Mouse (Mus musculus): ENCODE data around the gene Rapgef2. TPM values are rescaled to one million over a fixed set of nuclear protein-coding genes. Genes with fewer than 3 reads are reported as not detected.

Rapgef2 gene
- total RNA-seq (2021): 10 to 100 TPM; 13.5 to 20.6 TPM
- long read RNA-seq, experiment 1, partial matches to known transcripts: 0 of 3 reads
- long read RNA-seq, experiment 1, other reads (novel, unspliced or antisense): 3 of 3 reads
- long read RNA-seq, experiment 2, full-length matches to known transcripts: 1 of 6 reads
- long read RNA-seq, experiment 2, partial matches to known transcripts: 3 of 6 reads
- long read RNA-seq, experiment 2, other reads (novel, unspliced or antisense): 2 of 6 reads

DNA sequence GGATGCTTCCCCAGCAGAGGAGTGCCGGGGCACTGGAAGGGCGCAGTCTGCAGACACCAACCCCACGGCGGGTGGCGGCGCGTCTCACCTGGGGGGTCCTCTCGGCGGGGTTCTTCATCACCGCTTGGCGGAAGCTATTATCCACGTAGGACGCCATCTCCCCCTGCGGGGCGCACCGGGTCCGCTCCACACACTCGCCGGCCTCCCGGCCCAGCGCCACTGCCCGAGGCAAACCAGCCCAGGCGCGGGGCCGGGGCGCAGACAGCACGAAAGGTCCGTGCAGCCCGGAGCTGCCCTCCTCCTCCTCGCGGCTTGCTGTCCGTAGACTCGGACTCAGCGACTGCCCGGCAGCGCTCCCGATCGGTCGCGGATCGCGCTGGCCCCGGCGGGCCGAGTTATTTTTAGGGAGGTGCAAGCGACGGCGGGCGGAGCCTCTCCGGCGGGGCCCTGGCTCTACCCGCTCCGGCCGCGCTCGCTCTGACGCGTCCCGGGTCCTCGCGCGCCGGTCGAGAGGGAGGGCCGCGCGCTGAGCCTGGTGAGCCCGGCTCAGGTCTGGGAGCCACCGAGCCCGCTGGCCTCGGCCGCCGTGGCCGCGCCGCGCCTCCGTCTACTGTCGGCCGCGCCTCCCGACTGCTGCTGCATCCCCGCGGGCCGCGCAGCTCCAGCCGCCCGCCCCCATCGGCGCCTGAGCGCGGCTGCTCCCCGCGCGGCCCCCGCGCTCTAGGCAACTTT, at the start of gene Rapgef2:
TSS of gene Rapgef2 (minus strand) at position 142 of the 732 bp plus-strand sequence.
- peak; percentile 86 for DNase-seq

DNA sequence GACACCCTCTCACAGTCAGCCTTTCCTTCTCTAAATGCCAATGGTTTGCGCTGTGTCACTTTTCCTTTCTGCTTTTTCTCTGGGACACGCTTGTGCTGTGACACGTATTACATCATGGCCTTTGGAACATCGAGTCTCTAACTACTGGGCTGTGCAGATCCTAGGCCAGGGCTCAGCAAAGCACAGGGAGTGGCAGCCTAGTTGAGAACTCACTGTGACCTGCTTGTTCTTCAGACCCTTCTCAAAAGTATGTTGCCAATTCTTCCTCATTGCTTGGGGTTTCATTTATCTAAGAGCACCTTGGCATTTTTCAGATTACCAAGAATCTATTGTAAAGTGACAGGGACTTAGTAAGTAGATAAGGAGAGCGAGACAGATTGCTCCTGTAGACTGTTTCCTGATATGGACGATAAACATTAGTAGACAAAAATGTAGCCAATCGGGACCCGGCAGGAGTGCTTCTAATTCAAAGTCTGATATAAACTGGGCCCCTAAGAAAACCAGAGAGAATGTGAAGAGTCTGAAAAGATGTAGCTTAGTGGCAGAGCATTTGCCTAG, 47.4 kb upstream of the Rapgef2 start:
- no peak for DNase-seq

GRCm38 (mm10) chr3:79333051-79333450, 46.7 kb upstream of the Rapgef2 start:
- no peak for DNase-seq

DNA sequence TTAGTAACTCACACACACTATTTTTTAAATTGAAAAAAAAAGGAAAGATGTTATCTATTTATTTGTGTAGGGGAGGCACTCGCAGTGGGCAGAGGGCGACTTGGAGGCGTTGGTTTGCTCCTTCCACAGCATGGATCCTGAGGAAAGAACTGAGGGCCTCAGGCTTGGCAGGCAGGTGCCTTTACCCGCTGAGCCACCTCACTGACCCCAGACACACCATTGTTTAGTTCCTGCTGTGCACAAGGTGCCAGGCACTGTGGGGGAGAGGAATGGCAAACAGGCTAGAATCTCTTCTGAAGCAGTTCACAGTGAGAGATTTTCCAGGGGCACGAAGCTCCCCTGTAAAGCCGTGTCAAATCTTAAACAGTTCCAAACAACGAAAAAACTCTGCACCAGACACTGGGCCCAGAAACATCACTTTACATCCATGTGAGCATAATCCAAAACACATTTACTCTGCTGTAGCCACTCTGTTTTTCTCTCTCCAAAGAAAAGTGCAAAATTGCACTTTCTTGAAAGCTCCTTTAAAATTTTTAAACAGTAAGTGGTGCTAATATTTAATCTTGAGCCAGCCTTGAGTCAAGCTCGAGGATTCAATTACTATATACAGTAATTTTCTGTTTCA, 43.5 kb upstream of the Rapgef2 start:
- no peak for DNase-seq

- DNase-seq: no peak
Measured at GRCm38 (mm10) chr3:79324697-79325526, 38.6 kb upstream of the Rapgef2 start.

DNA sequence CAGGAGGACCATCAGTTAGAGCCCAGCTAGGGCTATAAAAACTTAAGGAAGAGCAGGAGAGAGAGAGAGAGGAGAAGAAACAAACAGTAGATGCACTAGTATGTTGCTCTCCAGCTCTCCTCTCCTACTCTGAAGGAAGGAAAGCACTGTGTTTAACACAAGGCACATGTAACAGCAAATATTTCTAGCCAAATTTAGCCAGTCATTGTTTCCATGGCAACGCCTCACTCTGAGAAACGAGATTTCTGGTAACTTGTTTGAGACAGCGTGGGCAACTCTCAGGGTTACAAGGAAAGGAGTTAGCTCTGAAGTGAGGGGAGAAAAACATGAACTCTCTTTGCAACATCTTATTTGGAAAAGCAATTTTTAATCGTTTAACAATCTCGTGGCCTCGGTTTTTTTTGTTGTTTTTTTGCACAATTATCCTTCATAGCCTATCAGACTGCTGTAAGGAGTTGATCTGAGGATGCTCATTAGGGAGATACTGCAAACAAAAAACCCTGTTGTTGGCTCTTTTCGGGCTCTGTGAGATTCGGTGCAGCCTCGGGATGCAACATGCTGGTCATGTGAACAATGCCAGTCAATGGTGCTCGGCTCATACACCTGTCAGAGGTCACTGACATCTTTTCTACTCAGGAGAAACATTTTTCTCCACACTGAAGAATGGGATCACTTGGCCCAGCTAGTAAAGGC, 27.8 kb upstream of the Rapgef2 start:
- DNase-seq: no peak

- DNase-seq: no peak
Measured at GRCm38 (mm10) chr3:79311895-79312294, 25.6 kb upstream of the Rapgef2 start.

- DNase-seq: no peak
Measured at GRCm38 (mm10) chr3:79310184-79310583, 23.9 kb upstream of the Rapgef2 start.

GRCm38 (mm10) chr3:79308605-79309004, 22.3 kb upstream of the Rapgef2 start:
- no peak for DNase-seq

DNA sequence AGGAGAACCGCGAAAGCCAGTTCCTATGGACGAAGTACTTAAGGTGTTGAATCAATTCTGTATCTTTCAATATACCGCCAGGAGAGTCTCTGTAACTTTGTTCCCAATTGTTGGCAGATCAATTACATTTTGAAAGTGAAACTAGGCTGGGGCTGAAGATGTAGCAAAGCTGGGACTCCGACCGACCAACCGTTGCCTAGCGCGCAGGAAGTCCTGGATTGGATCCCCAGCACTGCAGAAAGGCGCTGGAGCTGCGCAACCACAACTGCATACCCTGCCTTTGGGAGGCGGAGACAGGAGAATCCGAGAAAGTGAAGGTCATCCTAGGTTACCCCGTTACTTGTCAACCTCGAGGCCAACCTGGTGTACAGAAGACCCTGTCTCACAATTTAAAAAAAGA, 13.1 kb upstream of the Rapgef2 start:
- no peak for DNase-seq

DNA sequence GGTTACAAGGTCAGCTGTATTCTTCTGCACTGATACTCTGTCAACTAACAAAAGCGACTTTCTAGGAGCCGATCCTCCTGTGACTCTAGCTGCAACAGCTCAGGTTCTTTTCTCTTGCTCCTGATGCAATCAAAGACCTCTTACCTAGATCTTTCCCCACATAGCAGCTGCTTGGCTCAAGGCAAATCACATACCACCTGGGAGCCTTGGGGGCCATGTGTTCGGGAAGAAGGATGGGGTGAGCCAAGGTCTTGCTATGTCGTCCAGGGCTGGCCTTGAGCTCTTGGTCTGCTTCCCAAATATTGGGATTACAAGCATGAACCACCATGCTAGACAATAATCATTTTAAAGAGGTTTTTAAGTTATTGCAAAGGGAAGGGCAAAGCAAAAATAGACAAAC, 11.0 kb upstream of the Rapgef2 start:
- no peak for DNase-seq

DNA sequence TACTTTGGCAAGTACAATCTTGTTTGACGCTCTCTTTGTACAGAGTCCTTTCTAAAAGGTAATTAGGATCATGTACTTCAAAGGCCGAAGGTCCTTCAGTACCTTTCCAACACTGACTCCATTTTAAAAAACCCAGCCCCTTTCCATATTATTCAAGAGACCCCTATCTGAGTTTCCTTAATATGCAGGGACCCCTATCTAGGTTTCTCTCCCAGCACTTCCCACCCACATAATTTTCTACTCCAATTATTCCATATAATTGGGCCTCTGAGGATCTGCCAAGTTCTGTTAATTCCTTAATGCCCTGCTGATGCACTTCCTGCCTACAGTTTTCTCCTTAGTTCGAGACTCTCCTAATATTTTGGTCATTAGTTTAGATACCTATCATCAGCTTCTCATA, 10.3 kb upstream of the Rapgef2 start:
- no peak for DNase-seq

DNA sequence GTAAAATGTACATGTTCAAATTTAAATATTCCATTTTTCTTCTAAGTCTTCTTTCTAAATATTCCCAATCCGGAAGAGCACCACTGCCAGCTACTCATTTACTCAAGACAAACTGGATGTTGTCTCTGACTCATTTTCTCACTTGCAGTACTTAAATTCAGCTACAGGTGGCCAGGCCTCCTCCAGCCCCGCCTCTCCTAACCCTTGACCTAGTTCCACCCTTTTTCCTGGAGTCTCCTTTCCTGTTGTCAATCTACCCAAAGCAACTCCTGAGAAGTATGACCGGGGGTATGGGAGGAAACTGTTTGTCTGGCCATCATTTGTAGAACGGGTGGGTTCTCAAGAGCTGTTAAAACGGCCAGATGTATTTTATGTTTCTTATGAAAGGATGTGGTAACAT, 9.7 kb upstream of the Rapgef2 start:
- DNase-seq: no peak

DNA sequence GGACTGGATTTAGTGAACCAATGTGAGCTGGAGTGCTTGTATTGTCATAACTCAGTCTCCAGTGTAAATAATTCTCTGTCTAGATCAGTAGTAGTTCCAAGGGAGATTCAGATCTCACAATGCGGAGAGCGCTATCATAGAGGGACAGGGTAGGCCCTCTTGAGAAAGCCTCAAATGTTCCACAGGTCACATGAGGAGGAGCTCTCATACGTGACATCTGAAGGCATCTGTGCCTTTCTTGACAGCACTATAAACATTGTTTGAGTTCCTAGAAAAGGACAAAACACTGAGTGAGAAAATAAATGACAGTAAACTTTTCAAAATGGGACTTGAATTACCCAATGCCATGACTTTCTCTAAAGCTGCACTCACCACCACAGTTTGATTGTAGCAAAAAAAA, 8.4 kb upstream of the Rapgef2 start:
- DNase-seq: no peak

- DNase-seq: no peak
Measured at GRCm38 (mm10) chr3:79293023-79293422, 6.7 kb upstream of the Rapgef2 start.

DNA sequence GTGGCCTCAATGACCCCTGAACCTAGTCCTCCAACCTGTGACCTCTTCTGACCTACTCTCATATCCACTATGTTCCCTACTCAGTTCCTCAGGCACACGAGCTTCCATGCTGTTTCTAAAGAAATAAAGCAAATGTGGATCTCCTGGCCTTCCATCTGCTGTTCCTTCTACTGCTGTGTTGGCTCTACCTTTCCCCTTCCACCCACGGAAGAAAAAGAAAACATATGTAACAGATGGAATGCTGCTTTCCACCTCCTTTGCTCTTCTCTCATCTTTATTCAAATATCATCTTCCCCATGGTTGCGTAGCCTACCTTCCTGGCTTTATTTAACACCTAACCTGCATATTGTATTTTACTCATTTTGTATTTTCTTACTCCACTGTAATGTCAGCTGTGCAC, 2.7 kb upstream of the Rapgef2 start:
- no peak for DNase-seq

DNA sequence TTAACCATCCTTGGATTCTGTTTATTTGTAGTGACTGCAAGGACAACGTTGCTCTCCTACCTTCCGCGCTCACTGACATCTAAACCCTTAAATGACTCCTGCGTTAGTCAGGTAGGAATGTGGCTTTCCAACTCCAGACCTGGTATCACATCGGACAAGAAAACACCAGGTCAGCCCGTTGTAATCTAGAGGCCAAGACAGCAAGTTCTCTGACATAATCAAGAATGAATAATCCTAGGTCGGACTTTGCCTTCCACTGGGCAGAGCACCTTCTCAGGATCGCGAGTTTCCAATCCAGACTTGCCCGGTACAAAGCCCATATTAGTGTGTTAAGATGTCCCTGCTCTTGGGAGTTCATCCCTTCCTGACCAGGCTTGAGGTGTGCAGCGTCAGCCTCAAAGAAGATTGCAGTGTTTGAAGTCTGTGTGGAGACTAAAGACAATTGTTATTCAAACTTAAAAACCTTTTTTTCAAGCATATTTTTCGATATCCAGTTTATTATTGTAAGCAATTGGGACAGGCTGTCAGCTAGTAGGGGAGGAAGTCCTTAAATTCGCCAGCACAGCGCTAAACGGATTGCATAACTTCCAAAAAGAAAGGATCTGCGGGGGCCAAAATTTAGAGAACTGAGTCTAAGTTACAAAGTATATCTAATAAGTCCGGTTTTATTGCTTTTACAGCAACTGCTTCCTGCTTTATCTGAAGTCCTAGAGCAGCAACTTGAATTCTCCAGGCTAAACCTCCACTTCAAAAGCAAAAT, 1.6 kb upstream of the Rapgef2 start:
- no peak for DNase-seq

DNA sequence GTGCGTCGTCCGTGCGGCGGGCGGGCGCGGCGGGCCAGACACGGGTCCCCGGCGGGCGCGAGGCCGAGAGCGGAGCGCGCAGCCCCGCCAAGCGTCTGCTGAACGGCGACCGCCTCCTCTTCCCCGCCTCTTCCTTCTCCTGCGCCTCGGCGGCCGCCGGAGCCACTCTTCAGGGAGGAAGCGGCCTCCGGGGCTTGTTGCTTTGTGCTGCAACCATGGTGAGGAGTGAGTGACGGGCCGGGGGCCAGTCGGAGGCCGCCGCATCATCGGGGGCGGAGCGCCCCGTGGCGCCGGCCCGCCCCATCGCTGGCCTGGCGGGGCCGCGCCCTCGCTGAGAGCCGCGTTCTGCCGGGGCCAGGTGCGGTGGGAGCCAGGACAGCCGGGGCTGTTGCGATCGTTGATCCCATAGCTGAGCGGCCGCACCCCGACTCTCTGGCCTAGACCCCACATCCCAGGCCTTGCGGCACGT, 825 bp upstream of the Rapgef2 start:
- peak; percentile 96 for DNase-seq

DNA sequence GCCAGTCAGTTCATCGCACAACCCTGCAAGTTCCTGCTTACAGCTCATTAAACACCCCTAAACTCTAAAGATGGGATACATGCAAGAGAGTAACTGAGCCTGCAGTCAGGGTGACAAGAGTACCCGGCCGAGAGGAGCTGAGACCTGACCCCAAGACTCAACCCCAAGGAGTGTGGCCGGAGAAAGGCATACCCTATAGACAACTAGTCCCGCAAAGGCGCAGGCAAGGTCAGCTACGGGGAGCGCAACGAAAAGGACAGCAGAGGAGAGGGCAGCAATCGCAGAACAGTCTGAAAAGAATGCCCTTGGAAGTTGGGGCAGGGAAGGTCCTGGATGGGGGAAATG, 314 bp downstream of the Rapgef2 start:
- no peak for DNase-seq

- no peak for DNase-seq
Measured at GRCm38 (mm10) chr3:79285097-79285675, 1.1 kb downstream of the Rapgef2 start.

- DNase-seq: no peak
Measured at GRCm38 (mm10) chr3:79283976-79284375, 2.3 kb downstream of the Rapgef2 start.
